Mouse (Mus musculus): ENCODE results near the gene Lrit3. TPM values are rescaled to one million over a fixed set of nuclear protein-coding genes. Genes with fewer than 3 reads are reported as not detected.

The Lrit3 gene
- polyA plus RNA-seq, 1 experiment from 2014 or later: 0.05 TPM

DNA sequence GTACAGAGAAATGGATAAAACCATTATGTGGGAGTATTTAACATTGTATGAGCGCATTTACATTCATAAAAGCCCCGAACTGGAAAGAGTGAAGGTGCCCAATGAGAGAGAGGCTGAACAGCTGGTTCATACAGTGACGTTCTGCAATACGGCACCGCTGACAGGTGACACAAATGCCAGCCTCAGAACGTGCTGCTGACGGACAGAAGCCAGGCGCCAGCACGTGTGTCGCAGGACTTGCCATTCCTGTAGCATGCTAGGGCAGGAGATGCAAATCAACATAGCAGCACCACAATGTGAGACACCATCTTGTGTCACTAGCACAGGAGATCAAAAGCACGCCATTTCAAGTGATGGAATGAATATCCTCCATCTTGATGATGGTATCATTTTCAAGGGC is 5.3 kb downstream of the Lrit3 start:
- no peak for TF ChIP-seq CTCF (IDR thresholded peaks at IDR 0.05; ENCODE audit: low read depth)
- Histone ChIP-seq H3K4me2 (replicated peaks; ENCODE audit: low read depth) (no peak overlapping the region), H3K27ac (ENCODE audit: low read depth, low read length) (no peak overlapping the region), H3K9me3 (ENCODE audit: control insufficient read depth) (no peaks in the 10 kb centered on the region), H3K36me3 (ENCODE audit: control insufficient read depth, insufficient read depth) (no peaks in the 10 kb centered on the region), H3K4me3 (ENCODE audit: low read depth, low read length) (no peak overlapping the region), H3K9ac (ENCODE audit: low read depth, low read length) (no peak overlapping the region), H3K4me1 (replicated peaks; ENCODE audit: control insufficient read depth, insufficient read depth, low read length) (no peaks in the 10 kb centered on the region), H3K27me3 (replicated peaks; ENCODE audit: control insufficient read depth, insufficient read depth, low read length) (no peaks in the 10 kb centered on the region)
- WGBS: 84% methylated on average over 11 of the region's 11 CpGs
- no peak for ATAC-seq

DNA sequence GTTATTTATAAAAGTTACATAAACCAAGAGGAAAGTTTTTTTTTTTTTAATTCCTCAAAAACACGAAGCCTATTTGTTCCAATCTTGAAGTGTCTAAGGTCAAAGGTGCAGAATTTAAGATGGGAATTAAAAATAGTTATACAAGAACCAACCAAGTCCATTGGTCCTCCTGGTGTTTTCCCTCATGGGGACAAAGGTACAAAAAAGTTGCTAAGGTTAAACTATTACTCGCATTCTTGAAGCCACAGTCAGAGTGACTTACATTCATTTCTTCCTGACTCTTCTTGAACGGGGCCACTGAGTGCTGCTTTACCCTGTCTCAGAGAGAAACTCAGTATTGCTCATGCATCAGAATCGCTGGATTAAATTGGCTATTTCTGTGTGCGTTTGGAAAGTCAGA is 6.5 kb downstream of the Lrit3 start:
- no peak for ATAC-seq
- Histone ChIP-seq H3K9ac (ENCODE audit: low read depth, low read length) (no peak overlapping the region), H3K27me3 (replicated peaks; ENCODE audit: control insufficient read depth, insufficient read depth, low read length) (no peaks in the 10 kb centered on the region), H3K4me2 (replicated peaks; ENCODE audit: low read depth) (no peak overlapping the region), H3K27ac (ENCODE audit: low read depth, low read length) (no peak overlapping the region), H3K9me3 (ENCODE audit: control insufficient read depth) (no peaks in the 10 kb centered on the region), H3K36me3 (ENCODE audit: control insufficient read depth, insufficient read depth) (no peaks in the 10 kb centered on the region), H3K4me3 (ENCODE audit: low read depth, low read length) (no peak overlapping the region), H3K4me1 (replicated peaks; ENCODE audit: control insufficient read depth, insufficient read depth, low read length) (no peaks in the 10 kb centered on the region)
- TF ChIP-seq CTCF (IDR thresholded peaks at IDR 0.05; ENCODE audit: low read depth): no peak
- 62% methylated on average over 5 of the region's 5 CpGs for WGBS

- WGBS: 89% methylated on average over 5 of the region's 5 CpGs
- H3K27ac ChIP-seq (ENCODE audit: low read depth, low read length): no peak overlapping the region
- no peak for TF ChIP-seq CTCF (IDR thresholded peaks at IDR 0.05; ENCODE audit: low read depth)
- no peak for ATAC-seq
- no peak overlapping the region for H3K4me3 ChIP-seq (ENCODE audit: low read depth, low read length)
- no peaks in the 10 kb centered on the region for H3K27me3 ChIP-seq (replicated peaks; ENCODE audit: control insufficient read depth, insufficient read depth, low read length)
- no peaks in the 10 kb centered on the region for H3K4me1 ChIP-seq (replicated peaks; ENCODE audit: control insufficient read depth, insufficient read depth, low read length)
- H3K36me3 ChIP-seq (ENCODE audit: control insufficient read depth, insufficient read depth): no peaks in the 10 kb centered on the region
- no peak overlapping the region for H3K4me2 ChIP-seq (replicated peaks; ENCODE audit: low read depth)
- no peaks in the 10 kb centered on the region for H3K9me3 ChIP-seq (ENCODE audit: control insufficient read depth)
- no peak overlapping the region for H3K9ac ChIP-seq (ENCODE audit: low read depth, low read length)
Observed at GRCm38 (mm10) chr3:129793801-129794200, 10.0 kb downstream of the Lrit3 start.

DNA sequence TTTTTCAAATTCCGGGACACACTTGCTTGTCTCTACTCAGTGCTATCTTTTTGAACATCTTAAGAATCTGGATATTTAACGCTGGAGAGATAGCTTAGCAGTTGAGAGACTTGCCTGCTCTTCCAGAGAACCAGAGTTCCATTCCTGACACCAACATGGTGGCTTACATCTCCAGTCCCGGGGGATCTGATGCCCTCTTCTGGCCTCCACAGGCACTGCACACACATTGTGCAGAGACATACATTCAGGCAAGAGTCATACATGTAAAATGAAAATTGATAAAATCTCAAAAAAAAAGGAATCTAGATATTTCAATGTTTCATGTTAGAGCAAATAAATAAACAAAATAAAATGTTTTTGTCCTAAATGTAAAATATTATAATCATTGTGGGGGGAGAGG is 21.1 kb downstream of the Lrit3 start:
- WGBS: 94% methylated on average over 3 of the region's 3 CpGs
- ATAC-seq: no peak

DNA sequence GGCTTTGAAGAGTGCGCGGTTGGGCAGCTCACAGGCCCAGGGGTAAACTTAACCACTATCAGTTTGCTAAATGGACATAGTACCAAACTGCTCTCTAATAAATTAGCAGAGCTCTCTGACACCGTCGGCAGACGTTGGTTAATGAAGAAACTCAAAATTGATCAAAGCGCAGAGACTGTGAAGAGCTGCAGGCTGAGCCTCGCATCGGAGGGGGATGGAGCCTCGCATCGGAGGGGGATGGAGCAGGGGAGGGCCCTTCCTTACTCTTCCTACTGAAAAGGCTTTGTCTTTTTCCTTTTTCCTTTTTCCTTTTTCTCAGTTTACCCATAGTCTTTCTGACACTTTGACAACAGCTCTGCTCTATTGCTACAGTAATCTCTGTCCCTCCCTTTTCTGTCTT is 22.4 kb downstream of the Lrit3 start:
- Histone ChIP-seq H3K4me2 (replicated peaks; ENCODE audit: low read depth) (no peak overlapping the region), H3K27me3 (replicated peaks; ENCODE audit: control insufficient read depth, insufficient read depth, low read length) (no peaks in the 10 kb centered on the region), H3K4me3 (ENCODE audit: low read depth, low read length) (no peak overlapping the region), H3K9ac (ENCODE audit: low read depth, low read length) (no peak overlapping the region), H3K4me1 (replicated peaks; ENCODE audit: control insufficient read depth, insufficient read depth, low read length) (no peaks in the 10 kb centered on the region), H3K9me3 (ENCODE audit: control insufficient read depth) (no peaks in the 10 kb centered on the region), H3K27ac (ENCODE audit: low read depth, low read length) (no peak overlapping the region), H3K36me3 (ENCODE audit: control insufficient read depth, insufficient read depth) (no peaks in the 10 kb centered on the region)
- ATAC-seq: no peak
- TF ChIP-seq CTCF (IDR thresholded peaks at IDR 0.05; ENCODE audit: low read depth): no peak
- 54% methylated on average over 10 of the region's 10 CpGs for WGBS

More for the DNA sequence above, 21.1 kb downstream of the Lrit3 start:
- peak; percentile 20 for TF ChIP-seq CTCF (IDR thresholded peaks at IDR 0.05; ENCODE audit: low read depth)
- H3K4me2 ChIP-seq (replicated peaks; ENCODE audit: low read depth): no peak overlapping the region
- no peaks in the 10 kb centered on the region for H3K9me3 ChIP-seq (ENCODE audit: control insufficient read depth)
- no peak overlapping the region for H3K4me3 ChIP-seq (ENCODE audit: low read depth, low read length)
- H3K36me3 ChIP-seq (ENCODE audit: control insufficient read depth, insufficient read depth): no peaks in the 10 kb centered on the region
- no peak overlapping the region for H3K9ac ChIP-seq (ENCODE audit: low read depth, low read length)
- H3K27ac ChIP-seq (ENCODE audit: low read depth, low read length): no peak overlapping the region
- no peaks in the 10 kb centered on the region for H3K4me1 ChIP-seq (replicated peaks; ENCODE audit: control insufficient read depth, insufficient read depth, low read length)
- H3K27me3 ChIP-seq (replicated peaks; ENCODE audit: control insufficient read depth, insufficient read depth, low read length): no peaks in the 10 kb centered on the region

DNA sequence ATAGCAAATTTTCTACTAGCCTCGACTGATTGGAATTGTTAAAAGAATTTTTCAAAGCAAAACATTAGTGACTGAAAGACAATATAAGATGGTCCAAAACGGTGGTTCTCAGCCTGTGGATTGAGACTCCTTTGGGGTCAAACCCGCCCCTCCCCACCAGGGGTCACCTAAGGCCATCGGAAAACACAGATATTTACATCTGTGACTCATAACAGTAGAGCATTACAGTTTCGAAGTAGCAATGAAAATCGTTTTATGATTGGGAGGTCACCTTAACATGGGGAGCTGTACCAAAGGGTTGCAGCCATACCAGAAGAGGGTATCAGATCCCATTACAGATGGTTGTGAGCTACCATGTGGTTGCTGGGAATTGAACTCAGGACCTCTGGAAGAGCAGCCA is 32.6 kb downstream of the Lrit3 start:
- Histone ChIP-seq H3K27me3 (replicated peaks; ENCODE audit: control insufficient read depth, insufficient read depth, low read length) (no peaks in the 10 kb centered on the region), H3K27ac (ENCODE audit: low read depth, low read length) (no peak overlapping the region), H3K4me2 (replicated peaks; ENCODE audit: low read depth) (no peak overlapping the region), H3K36me3 (ENCODE audit: control insufficient read depth, insufficient read depth) (no peaks in the 10 kb centered on the region), H3K9ac (ENCODE audit: low read depth, low read length) (no peak overlapping the region), H3K4me1 (replicated peaks; ENCODE audit: control insufficient read depth, insufficient read depth, low read length) (no peaks in the 10 kb centered on the region), H3K9me3 (ENCODE audit: control insufficient read depth) (no peaks in the 10 kb centered on the region), H3K4me3 (ENCODE audit: low read depth, low read length) (no peak overlapping the region)
- 70% methylated on average over 6 of the region's 6 CpGs for WGBS
- no peak for ATAC-seq
- TF ChIP-seq CTCF (IDR thresholded peaks at IDR 0.05; ENCODE audit: low read depth): no peak

Data from intestine, postnatal 0 days (tissue).